Mouse (Mus musculus) MEL (cell line): ENCODE data around the gene Commd4. TPM values are rescaled to one million over a fixed set of nuclear protein-coding genes. Genes with fewer than 3 reads are reported as not detected.

ENCODE experiments used
- DNase-seq: peaks from one replicate; pipeline ENCODE4 v3.0.0; 2011; ENCODE audit warnings: low read depth, low spot score
- H3K27ac ChIP-seq: 2 replicates; pipeline ENCODE4 v1.5.1; 2012; ENCODE audit warnings: low read depth, mild to moderate bottlenecking, control low read depth, low read length, moderate library complexity; ENCODE audit not compliant: control insufficient read depth
- H3K27me3 ChIP-seq, 2 experiments: fragments of 150-350 bp in 1 of 2; sonication (generic) in 1 of 2; 2 replicates each; pipeline ENCODE4 v1.6.1; 2012; ENCODE audit warnings: low read length in 2 of 2, mild to moderate bottlenecking in 2 of 2, improper control_type of control experiment in 1 of 2, moderate library complexity in 1 of 2; ENCODE audit not compliant: insufficient read depth in 2 of 2, control insufficient read depth in 1 of 2
- H3K36me3 ChIP-seq, 2 experiments: 2 replicates each; pipeline ENCODE4 v1.6.1; 2012 to 2014; ENCODE audit warnings: low read length in 2 of 2, improper control_type of control experiment in 1 of 2, inconsistent platforms in 1 of 2, mild to moderate bottlenecking in 1 of 2; ENCODE audit not compliant: insufficient read depth in 2 of 2, control insufficient read depth in 1 of 2
- H3K4me1 ChIP-seq, 2 experiments: fragments of 150-350 bp in 1 of 2; sonication (generic) in 1 of 2; 2 replicates each; pipeline ENCODE4 v1.6.1; 2012; ENCODE audit warnings: low read length in 2 of 2, improper control_type of control experiment in 1 of 2, mild to moderate bottlenecking in 1 of 2; ENCODE audit not compliant: insufficient read depth in 2 of 2, control insufficient read depth in 1 of 2
- H3K4me3 ChIP-seq, 2 experiments: fragments of 150-350 bp in 1 of 2; sonication (generic) in 1 of 2; 2 replicates each; pipeline ENCODE4 v1.5.1; 2012; ENCODE audit warnings: low read depth in 2 of 2, low read length in 2 of 2, mild to moderate bottlenecking in 2 of 2, moderate library complexity in 2 of 2, control low read depth in 1 of 2, improper control_type of control experiment in 1 of 2; ENCODE audit not compliant: control insufficient read depth in 1 of 2, insufficient read depth in 1 of 2
- H3K79me2 ChIP-seq: 2 replicates; pipeline ENCODE4 v1.6.1; 2012; ENCODE audit warnings: mild to moderate bottlenecking, low read length, moderate library complexity; ENCODE audit not compliant: control insufficient read depth, poor library complexity, insufficient read depth
- H3K9ac ChIP-seq: 2 replicates; pipeline ENCODE4 v1.6.1; 2012; ENCODE audit warnings: low read depth, mild to moderate bottlenecking, control low read depth, low read length, moderate library complexity; ENCODE audit not compliant: control insufficient read depth, poor library complexity, severe bottlenecking
- H3K9me3 ChIP-seq: fragments of 150-350 bp; sonication (generic); replicated peaks from 2 replicates; pipeline ENCODE4 v1.6.1; 2012; ENCODE audit warnings: mild to moderate bottlenecking, low read length, improper control_type of control experiment, moderate library complexity; ENCODE audit not compliant: insufficient read depth
- BHLHE40 ChIP-seq: IDR thresholded peaks from 2 replicates; pipeline ENCODE4 v1.6.1; 2012; ENCODE audit warnings: low read depth, mild to moderate bottlenecking, inconsistent platforms, low read length, improper control_type of control experiment, borderline replicate concordance
- CHD1 ChIP-seq: IDR thresholded peaks from 2 replicates; pipeline ENCODE4 v1.6.1; 2012; ENCODE audit warnings: low read depth, mild to moderate bottlenecking, inconsistent platforms, low read length, improper control_type of control experiment
- CHD2 ChIP-seq: IDR thresholded peaks from 2 replicates; pipeline ENCODE4 v1.6.1; 2011; ENCODE audit warnings: low read length, improper control_type of control experiment
- EP300 ChIP-seq, 2 experiments: IDR thresholded peaks; 2 replicates each; pipeline ENCODE4 v1.6.1; 2011; ENCODE audit warnings: improper control_type of control experiment in 2 of 2, low read length in 2 of 2, low read depth in 1 of 2, mild to moderate bottlenecking in 1 of 2
- ETS1 ChIP-seq: IDR thresholded peaks from 2 replicates; pipeline ENCODE4 v1.6.1; 2012; ENCODE audit warnings: low read depth, mild to moderate bottlenecking, inconsistent platforms, low read length, improper control_type of control experiment, moderate library complexity
- GABPA ChIP-seq: IDR thresholded peaks from 2 replicates; pipeline ENCODE4 v1.6.1; 2012; ENCODE audit warnings: low read depth, mild to moderate bottlenecking, inconsistent platforms, low read length, improper control_type of control experiment, moderate library complexity
- HCFC1 ChIP-seq: IDR thresholded peaks from 2 replicates; pipeline ENCODE4 v1.6.1; 2012; ENCODE audit warnings: low read depth, mild to moderate bottlenecking, inconsistent platforms, low read length, improper control_type of control experiment, moderate library complexity
- JUND ChIP-seq: IDR thresholded peaks from 2 replicates; pipeline ENCODE4 v1.6.1; 2011; ENCODE audit warnings: low read depth, mild to moderate bottlenecking, improper control_type of control experiment, low read length
- KAT2A ChIP-seq: conservative IDR thresholded peaks from 2 replicates; pipeline ENCODE4 v1.6.1; 2012; ENCODE audit warnings: low read depth, low read length, improper control_type of control experiment, inconsistent platforms
- MAFK ChIP-seq: IDR thresholded peaks from 2 replicates; pipeline ENCODE4 v1.6.1; 2011; ENCODE audit warnings: low read depth, mild to moderate bottlenecking, low read length, improper control_type of control experiment, borderline replicate concordance
- MAX ChIP-seq: IDR thresholded peaks from 2 replicates; pipeline ENCODE4 v1.6.1; 2011; ENCODE audit warnings: low read length, improper control_type of control experiment
- MXI1 ChIP-seq: IDR thresholded peaks from 2 replicates; pipeline ENCODE4 v1.6.1; 2011; ENCODE audit warnings: mild to moderate bottlenecking, low read depth, low read length, improper control_type of control experiment
- MYC ChIP-seq: IDR thresholded peaks from 2 replicates; pipeline ENCODE4 v1.6.1; 2011; ENCODE audit warnings: low read depth, mild to moderate bottlenecking, low read length, improper control_type of control experiment, moderate library complexity
- NELFE ChIP-seq: IDR thresholded peaks from 2 replicates; pipeline ENCODE4 v1.6.1; 2011; ENCODE audit warnings: low read depth, low read length, improper control_type of control experiment
- NRF1 ChIP-seq: IDR thresholded peaks from 2 replicates; pipeline ENCODE4 v1.6.1; 2014; ENCODE audit warnings: low read depth, mild to moderate bottlenecking, inconsistent platforms, low read length, improper control_type of control experiment, moderate library complexity; ENCODE audit not compliant: poor library complexity, insufficient read depth, severe bottlenecking
- POLR2A ChIP-seq, 2 experiments: IDR thresholded peaks; 2 replicates each; pipeline ENCODE4 v1.6.1; 2011 to 2012; ENCODE audit warnings: low read length in 2 of 2, mild to moderate bottlenecking in 2 of 2, control low read depth in 1 of 2, improper control_type of control experiment in 1 of 2, low read depth in 1 of 2, moderate library complexity in 1 of 2; ENCODE audit not compliant: control insufficient read depth in 1 of 2, insufficient read depth in 1 of 2, poor library complexity in 1 of 2
- POLR2AphosphoS2 ChIP-seq: IDR thresholded peaks from 2 replicates; pipeline ENCODE4 v1.6.1; 2011; ENCODE audit warnings: low read length, improper control_type of control experiment
- RAD21 ChIP-seq: IDR thresholded peaks from 2 replicates; pipeline ENCODE4 v1.6.1; 2011; ENCODE audit warnings: mild to moderate bottlenecking, low read depth, low read length, improper control_type of control experiment
- RCOR1 ChIP-seq: IDR thresholded peaks from 2 replicates; pipeline ENCODE4 v1.6.1; 2012; ENCODE audit warnings: low read depth, mild to moderate bottlenecking, inconsistent platforms, low read length, improper control_type of control experiment
- SIN3A ChIP-seq: IDR thresholded peaks from 2 replicates; pipeline ENCODE4 v1.6.1; 2012; ENCODE audit warnings: low read length, improper control_type of control experiment, inconsistent platforms
- SMC3 ChIP-seq: IDR thresholded peaks from 2 replicates; pipeline ENCODE4 v1.6.1; 2011; ENCODE audit warnings: low read depth, low read length, improper control_type of control experiment
- TAL1 ChIP-seq: IDR thresholded peaks from 2 replicates; pipeline ENCODE4 v1.6.1; 2012; ENCODE audit warnings: mild to moderate bottlenecking, inconsistent platforms, low read length, moderate library complexity, mixed read lengths
- TBP ChIP-seq: IDR thresholded peaks from 2 replicates; pipeline ENCODE4 v1.8.0; 2011; ENCODE audit warnings: low read depth, low read length, improper control_type of control experiment
- UBTF ChIP-seq: IDR thresholded peaks from 2 replicates; pipeline ENCODE4 v1.6.1; 2012; ENCODE audit warnings: low read depth, mild to moderate bottlenecking, inconsistent platforms, low read length, improper control_type of control experiment, moderate library complexity, borderline replicate concordance; ENCODE audit not compliant: insufficient read depth
- USF1 ChIP-seq: IDR thresholded peaks from 2 replicates; pipeline ENCODE4 v1.6.1; 2014; ENCODE audit warnings: low read depth, mild to moderate bottlenecking, inconsistent platforms, low read length, improper control_type of control experiment, moderate library complexity
- USF2 ChIP-seq, 2 experiments: IDR thresholded peaks; 2 replicates each; pipeline ENCODE4 v1.6.1; 2011 to 2012; ENCODE audit warnings: improper control_type of control experiment in 2 of 2, low read length in 2 of 2, borderline replicate concordance in 1 of 2, inconsistent platforms in 1 of 2, low read depth in 1 of 2, mild to moderate bottlenecking in 1 of 2; ENCODE audit not compliant: insufficient read depth in 1 of 2
- ZC3H11A ChIP-seq: IDR thresholded peaks from 2 replicates; pipeline ENCODE4 v1.6.1; 2012; ENCODE audit warnings: low read depth, mild to moderate bottlenecking, inconsistent platforms, low read length, improper control_type of control experiment
- ZKSCAN1 ChIP-seq: IDR thresholded peaks from 2 replicates; pipeline ENCODE4 v1.6.1; 2012; ENCODE audit warnings: low read depth, mild to moderate bottlenecking, inconsistent platforms, low read length, improper control_type of control experiment, moderate library complexity
- ZNF384 ChIP-seq: IDR thresholded peaks from 2 replicates; pipeline ENCODE4 v1.6.1; 2012; ENCODE audit warnings: low read depth, mild to moderate bottlenecking, inconsistent platforms, low read length, improper control_type of control experiment
- polyA plus RNA-seq, 2 experiments: library from polyadenylated mRNA; stranded (reverse) in 1 of 2; unstranded in 1 of 2; fragments of >175 nt in 1 of 2; fragments of >200 nt in 1 of 2; gene quantifications; 2 replicates each; pipeline versions ENCODE4 v1.2.1 to v1.2.4; 2012; ENCODE audit warnings: low replicate concordance in 2 of 2, low read depth in 1 of 2; ENCODE audit not compliant: insufficient read length in 2 of 2, insufficient read depth in 1 of 2, missing spikeins in 1 of 2
- total RNA-seq: library from RNA; depleted of rRNA; stranded (reverse); fragments of 300-350 nt; gene quantifications from 2 replicates; pipeline ENCODE4 v1.2.3, GENCODE M21; 2012

Commd4 gene
- total and polyA plus RNA-seq, 3 experiments: 89.7 to 90.6 TPM; not detected in 1

DNA sequence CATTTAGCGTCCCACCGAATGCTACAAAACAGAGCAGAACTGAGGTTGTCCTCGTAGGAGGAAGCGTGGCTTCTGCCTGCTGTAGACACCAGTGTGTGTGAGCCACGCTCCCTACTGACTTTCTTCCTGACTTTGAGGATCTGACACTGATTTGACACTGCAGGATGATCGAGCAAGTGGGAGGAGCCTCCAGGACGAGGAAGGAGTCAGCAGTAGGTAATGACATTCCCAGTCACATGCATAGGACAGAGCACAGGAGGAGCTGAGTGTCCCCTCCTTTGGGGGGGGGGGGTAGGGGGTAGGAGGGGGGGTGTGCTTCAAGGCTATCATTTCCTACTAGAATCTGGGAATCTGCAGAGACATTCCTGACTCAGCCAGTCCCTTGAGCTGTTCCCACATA, 44.9 kb upstream of the Commd4 start:
- Histone ChIP-seq H3K4me1 (peaks cover 0 to 2% of the 10 kb centered on the region in 2 experiments; a peak in 2 of 4 replicates), H3K9ac (no peak overlapping the region), H3K4me3 (no peak overlapping the region), H3K36me3 (peaks cover 0 to 3% of the 10 kb centered on the region in 2 experiments; a peak in 2 of 4 replicates), H3K9me3 (no peaks in the 10 kb centered on the region), H3K27ac (peak overlapping the region; percentile 19; the same call in 1 of the 2 replicates), H3K79me2 (no peaks in the 10 kb centered on the region), H3K27me3 (no peaks in the 10 kb centered on the region)
- no peak for TF ChIP-seq SIN3A
- TF ChIP-seq CHD1: no peak
- no peak for TF ChIP-seq ZC3H11A
- no peak for TF ChIP-seq ETS1
- TF ChIP-seq CHD2: no peak
- TF ChIP-seq POLR2A (IDR thresholded peaks at IDR 0.05; ENCODE audit: control insufficient read depth in 1 of 2, insufficient read depth in 1 of 2, low read depth in 1 of 2, low read length in 2 of 2, poor library complexity in 1 of 2): no peak
- no peak for TF ChIP-seq RAD21
- no peak for TF ChIP-seq USF1
- no peak for TF ChIP-seq MXI1
- TF ChIP-seq TAL1: no peak
- no peak for TF ChIP-seq USF2 (IDR thresholded peaks at IDR 0.05; ENCODE audit: borderline replicate concordance in 1 of 2, insufficient read depth in 1 of 2, low read depth in 1 of 2, low read length in 2 of 2)
- TF ChIP-seq KAT2A: no peak
- no peak for TF ChIP-seq NELFE
- no peak for TF ChIP-seq TBP
- no peak for TF ChIP-seq MAFK
- no peak for TF ChIP-seq MYC
- no peak for DNase-seq

DNA sequence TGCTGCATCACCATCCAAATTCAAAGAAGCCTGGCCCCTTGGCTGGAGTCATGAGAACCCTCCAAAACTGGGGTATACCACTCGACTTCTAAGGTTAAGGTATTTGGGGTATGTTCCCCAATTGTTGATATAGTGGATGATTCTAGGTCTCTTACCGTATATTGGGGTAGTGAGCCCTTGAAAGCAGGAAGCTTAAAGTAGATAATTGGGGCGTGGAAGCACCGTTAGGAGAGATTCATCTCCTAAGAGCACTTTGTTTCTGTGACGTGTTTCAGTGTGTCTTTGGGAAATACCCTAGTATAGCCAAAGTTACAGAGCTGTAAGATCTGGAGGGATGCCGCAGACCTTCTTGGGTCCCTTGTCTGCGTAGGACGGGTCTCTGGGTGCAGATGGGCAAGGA, 39.3 kb upstream of the Commd4 start:
- H3K4me1 ChIP-seq: peaks cover 4 to 6% of the 10 kb centered on the region in 2 experiments
- no peaks in the 10 kb centered on the region for H3K79me2 ChIP-seq
- H3K36me3 ChIP-seq: peaks cover 0 to 3% of the 10 kb centered on the region in 2 experiments; a peak in 2 of 4 replicates
- no peaks in the 10 kb centered on the region for H3K9me3 ChIP-seq
- H3K27me3 ChIP-seq: no peaks in the 10 kb centered on the region
- TF ChIP-seq UBTF (no peak), POLR2AphosphoS2 (no peak), RCOR1 (no peak), RAD21 (no peak), HCFC1 (no peak), EP300 (IDR thresholded peaks at IDR 0.05; ENCODE audit: low read depth in 1 of 2, low read length in 2 of 2) (peak; percentile 49 to 67; a peak in 3 of 4 replicates), BHLHE40 (no peak), USF1 (no peak), ETS1 (peak; percentile 44), MAX (peak; percentile 14; the same call in 1 of the 2 replicates), MYC (peak; percentile 38; the same call in 1 of the 2 replicates), POLR2A (IDR thresholded peaks at IDR 0.05; ENCODE audit: control insufficient read depth in 1 of 2, insufficient read depth in 1 of 2, low read depth in 1 of 2, low read length in 2 of 2, poor library complexity in 1 of 2) (no peak), NELFE (no peak), NRF1 (no peak), ZKSCAN1 (no peak), SMC3 (no peak), CHD1 (no peak), MXI1 (no peak; the same call in 1 of the 2 replicates), GABPA (no peak), JUND (no peak), ZNF384 (no peak), TAL1 (no peak)
- H3K9ac ChIP-seq: no peak overlapping the region
- H3K4me3 ChIP-seq: no peak overlapping the region
- peak; percentile 81 for DNase-seq
- H3K27ac ChIP-seq: peak overlapping the region; percentile 13; the same call in 1 of the 2 replicates
